Mouse (Mus musculus) lung, postnatal 4 days (tissue): ENCODE data around the gene Serpinf2.
A peak's percentile ranks its signal among the peaks of the same experiment; 100 is the strongest.
"Not testable (repeated sequence)": the region's sequence is repeated elsewhere in the genome, so short reads cannot be mapped to it uniquely, and the experiment has no call there.

Experiments
- DNase-seq, 2 experiments: peaks; one replicate each; pipeline ENCODE4 v3.0.0; 2021

Serpinf2 gene

GRCm38 (mm10) chr11:75459141-75459711 is 19.8 kb upstream of the Serpinf2 start:
- DNase-seq = no peak

DNA sequence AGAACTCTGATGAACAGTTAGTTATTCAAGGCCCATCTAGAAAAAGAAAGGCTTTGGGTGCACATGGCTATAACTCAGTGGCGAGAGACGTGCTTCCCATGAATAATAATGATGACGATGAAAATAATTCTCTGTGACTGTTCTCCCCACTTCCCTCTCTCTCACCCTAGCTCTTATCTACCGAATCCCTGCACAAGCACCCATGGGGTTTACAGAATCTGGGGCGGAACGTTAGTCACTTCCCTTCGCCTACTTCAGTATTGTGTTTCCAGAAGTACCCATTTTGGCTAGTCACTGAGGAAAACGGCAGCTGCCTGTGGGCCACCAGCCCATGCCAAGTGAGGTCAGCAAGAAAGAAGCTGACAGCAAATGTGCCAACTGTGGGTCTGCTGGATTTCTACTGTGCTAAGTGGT is 19.2 kb upstream of the Serpinf2 start:
- DNase-seq = no peak

- DNase-seq = peak in 1 of 2 experiments; percentile 56
These were observed 18.8 kb upstream of the Serpinf2 start for GRCm38 (mm10) chr11:75458169-75458568.

GRCm38 (mm10) chr11:75456440-75456871 is 17.1 kb upstream of the Serpinf2 start:
- DNase-seq = no peak

DNA sequence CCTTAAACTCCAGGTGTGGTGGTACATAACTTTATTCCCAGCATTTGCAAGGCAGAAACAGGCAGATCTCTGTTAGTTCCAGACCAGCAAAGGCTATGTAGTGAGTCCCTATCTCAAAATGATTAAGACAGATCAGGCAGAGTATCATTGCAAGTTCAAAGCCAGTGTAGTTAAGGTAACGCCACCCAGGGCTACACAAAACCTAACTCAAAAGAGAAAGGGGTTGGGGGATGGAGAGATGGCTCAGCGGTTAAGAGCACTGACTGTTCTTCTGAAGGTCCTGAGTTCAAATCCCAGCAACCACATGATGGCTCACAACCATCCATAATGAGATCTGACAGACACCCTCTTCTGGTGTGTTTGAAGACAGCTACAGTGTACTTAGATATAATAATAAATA is 16.6 kb upstream of the Serpinf2 start:
- DNase-seq = not testable (repeated sequence)

- DNase-seq = no peak
These were observed 15.8 kb upstream of the Serpinf2 start for GRCm38 (mm10) chr11:75455041-75455736.

- DNase-seq = peak; percentile 90 to 92
These were observed 14.9 kb upstream of the Serpinf2 start, which contains the start of gene Wdr81 for GRCm38 (mm10) chr11:75453991-75454930. Gene Wdr81 (minus strand): TSS chr11:75454717.

DNA sequence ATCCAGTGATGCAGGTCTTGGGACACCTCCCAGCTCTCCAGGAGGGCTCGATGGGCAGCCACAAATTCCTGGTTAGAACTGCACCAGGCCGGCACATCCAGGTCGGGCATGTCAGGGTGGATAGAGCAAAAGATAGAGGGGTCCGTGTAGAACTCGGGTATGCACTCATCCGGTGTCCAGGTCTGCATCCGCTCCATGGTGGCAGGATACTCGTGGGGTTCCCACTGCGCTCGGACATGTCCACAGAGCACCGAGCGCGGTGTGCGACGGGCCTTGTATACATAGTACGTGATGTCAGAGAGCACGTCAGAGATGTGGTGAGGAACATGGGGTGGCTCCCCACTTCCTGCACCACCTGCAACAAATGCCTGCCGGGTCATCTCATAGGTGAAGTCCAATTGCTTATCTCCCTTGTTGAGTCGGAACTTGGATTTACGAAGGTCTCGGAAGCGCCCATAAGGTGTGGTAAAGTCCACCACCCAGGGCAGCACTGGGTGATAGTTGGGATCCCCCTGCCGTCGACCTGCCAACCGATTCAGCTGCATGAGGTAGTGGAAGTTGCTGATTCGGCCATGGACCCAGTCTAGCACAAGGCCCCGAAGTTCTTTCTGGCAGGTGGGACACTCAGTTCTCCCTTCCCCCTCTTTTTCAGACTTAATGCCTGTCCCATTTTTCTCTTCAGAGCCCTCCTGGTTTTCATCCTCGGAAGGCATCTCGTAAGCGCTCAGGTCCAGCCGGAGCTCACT is 13.6 kb upstream of the Serpinf2 start:
- peak in 1 of 2 experiments; percentile 29 for DNase-seq

GRCm38 (mm10) chr11:75452081-75452480 is 12.7 kb upstream of the Serpinf2 start:
- peak in 1 of 2 experiments; percentile 21 for DNase-seq

GRCm38 (mm10) chr11:75450936-75451335 is 11.5 kb upstream of the Serpinf2 start:
- no peak for DNase-seq

DNA sequence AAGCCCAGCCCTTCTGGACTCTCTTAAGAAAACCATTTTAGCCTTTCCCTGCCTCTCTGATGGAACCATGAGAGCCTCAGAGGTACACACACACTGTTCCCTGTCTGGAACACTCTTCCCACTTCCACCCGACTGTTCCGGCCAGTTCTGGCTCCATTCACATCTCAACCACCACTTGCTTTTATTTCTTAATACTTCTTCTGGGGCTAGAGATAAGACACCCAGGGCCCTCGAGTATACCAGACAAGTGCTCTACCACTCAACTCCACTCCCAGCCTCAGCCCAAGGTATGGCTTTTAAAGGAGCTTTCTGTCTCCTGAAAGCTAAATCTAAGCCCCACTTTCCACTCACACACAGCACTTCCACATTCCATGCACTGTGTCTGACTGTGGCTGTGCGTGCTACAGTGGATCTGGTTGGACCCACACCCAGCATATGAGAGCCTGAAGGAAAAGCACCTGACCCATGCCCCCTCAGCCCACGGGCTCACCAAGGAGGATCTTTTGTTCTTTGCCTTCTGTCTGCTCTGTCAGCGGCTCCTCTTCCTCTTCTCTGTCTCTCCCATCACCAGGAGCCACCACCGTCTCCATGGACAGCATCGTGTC is 11.0 kb upstream of the Serpinf2 start:
- peak; percentile 21 to 43 for DNase-seq

- no peak for DNase-seq
These were observed 10.3 kb upstream of the Serpinf2 start for GRCm38 (mm10) chr11:75449695-75450094.

GRCm38 (mm10) chr11:75448575-75448974 is 9.2 kb upstream of the Serpinf2 start:
- DNase-seq = no peak

DNA sequence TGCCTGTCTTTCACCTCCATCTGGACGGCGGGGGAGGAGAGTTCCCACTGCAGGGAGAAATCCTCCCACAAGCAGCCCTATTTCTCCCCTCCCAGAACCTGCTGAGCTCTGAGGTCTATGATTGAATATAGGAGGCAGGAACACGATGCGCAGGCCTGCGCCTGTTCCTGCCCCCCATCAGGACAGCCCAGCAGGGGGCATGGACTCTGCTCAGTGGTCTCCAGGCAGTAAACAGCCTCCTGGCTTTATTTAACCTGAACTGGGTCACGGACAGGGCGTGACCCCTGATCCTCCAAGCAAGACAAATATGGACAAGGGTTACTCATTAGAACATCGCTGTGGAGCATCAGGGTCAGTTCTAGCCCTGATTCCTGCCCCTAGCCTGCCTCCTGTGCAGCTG is 4.3 kb upstream of the Serpinf2 start:
- DNase-seq = no peak

DNA sequence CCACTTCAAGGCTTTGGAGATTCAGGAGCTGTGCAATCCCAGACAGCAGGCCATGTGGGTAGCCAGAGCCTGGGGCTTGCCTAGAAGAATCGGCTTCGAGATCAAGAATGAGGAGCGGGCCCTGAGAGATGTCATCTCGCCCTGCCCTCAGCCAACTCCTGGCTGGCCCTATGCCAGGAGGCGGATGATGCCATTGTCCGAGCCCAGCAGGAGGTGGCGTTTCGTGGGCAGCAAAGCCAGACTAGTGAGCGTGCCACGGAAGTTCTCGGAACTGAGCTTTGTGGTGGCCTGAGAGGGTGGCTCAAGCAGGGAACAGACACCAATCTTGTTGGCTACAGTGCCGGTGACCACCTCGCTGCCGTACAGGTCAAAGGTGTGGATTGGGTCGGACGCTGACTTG is 2.2 kb upstream of the Serpinf2 start:
- DNase-seq = no peak

DNA sequence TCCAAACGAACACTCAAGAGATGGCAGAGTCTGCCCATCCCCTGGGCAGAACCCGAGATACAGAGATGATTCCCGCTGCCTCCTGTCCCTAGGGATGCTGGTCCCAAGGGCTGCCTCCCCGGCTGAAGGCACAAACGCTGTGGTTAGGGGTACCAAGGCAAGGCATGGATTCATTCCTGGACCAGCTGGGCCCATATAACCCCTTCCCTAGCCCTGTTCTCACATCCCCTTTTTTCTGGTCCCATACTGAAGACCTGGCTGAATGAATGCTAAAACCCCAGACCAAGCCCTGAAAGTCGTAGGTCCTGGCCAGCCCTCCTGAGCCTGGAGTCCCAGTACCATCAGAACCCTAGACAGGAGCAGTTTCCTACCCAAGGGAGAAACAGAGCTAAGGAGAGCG is 1.6 kb upstream of the Serpinf2 start:
- DNase-seq = no peak

GRCm38 (mm10) chr11:75439951-75440350 is 560 bp upstream of the Serpinf2 start:
- DNase-seq = no peak

GRCm38 (mm10) chr11:75438804-75439203 is 587 bp downstream of the Serpinf2 start:
- no peak for DNase-seq

- DNase-seq = no peak
These were observed 1.2 kb downstream of the Serpinf2 start for GRCm38 (mm10) chr11:75438194-75438593.

GRCm38 (mm10) chr11:75434138-75434537 is 5.3 kb downstream of the Serpinf2 start:
- DNase-seq = no peak

GRCm38 (mm10) chr11:75431307-75431706 is 8.1 kb downstream of the Serpinf2 start:
- DNase-seq = no peak

DNA sequence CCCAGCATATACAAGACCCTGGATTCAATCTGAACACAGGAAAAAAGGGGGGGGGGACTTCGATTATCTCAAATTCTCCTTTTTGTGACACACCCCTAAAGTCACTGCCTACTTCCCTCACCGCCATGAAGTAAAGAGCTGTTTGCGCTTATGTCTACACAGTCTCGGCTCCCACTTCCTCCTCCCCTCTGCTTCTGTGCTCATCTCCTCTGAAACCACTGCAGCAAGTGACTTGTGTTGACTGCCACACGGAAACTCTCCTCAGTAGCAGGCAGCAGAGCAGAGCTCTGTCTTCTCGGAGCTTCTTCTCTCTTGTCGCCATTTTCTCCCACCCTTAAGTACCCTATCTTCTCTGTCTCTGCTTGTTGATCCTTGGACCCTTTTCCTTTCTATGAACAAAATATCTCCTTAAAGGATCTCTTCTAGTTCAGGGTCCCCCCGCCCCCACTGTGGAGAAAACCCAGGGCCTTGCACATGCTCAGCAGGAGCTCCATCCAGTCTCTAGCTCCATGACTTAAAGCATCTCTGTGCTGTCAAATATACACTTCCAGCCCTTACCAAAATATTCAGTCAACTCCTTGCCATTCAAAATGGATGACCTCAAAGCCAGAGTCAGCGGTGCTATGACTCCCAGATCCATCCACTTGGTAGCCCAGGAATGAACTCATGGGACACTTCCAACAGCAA is 10.2 kb downstream of the Serpinf2 start:
- peak in 1 of 2 experiments; percentile 34 for DNase-seq
